Mouse (Mus musculus): ENCODE measurements around the gene Olfr711. TPM values are rescaled to one million over a fixed set of nuclear protein-coding genes. Genes with fewer than 3 reads are reported as not detected.
"Not testable (repeated sequence)": the region's sequence is repeated elsewhere in the genome, so short reads cannot be mapped to it uniquely, and the experiment has no call there.

Olfr711 gene
- not detected in 2 replicates for polyA plus RNA-seq (2015; fragmentation: Nextera tagmentation; extraction: Ambion mirVana)

- Histone ChIP-seq H3K9me3 (no peaks in the 10 kb centered on the region), H3K9ac (no peak within 1 kb of the TSS), H3K4me2 (no peak within 1 kb of the TSS), H3K36me3 (replicated peaks) (no peaks in the 10 kb centered on the region), H3K4me1 (no peaks in the 10 kb centered on the region), H3K4me3 (no peak within 1 kb of the TSS), H3K27me3 (replicated peaks) (no peaks in the 10 kb centered on the region), H3K27ac (no peak within 1 kb of the TSS)
- WGBS, result 47% methylated on average over 1 of the region's 1 CpGs
- ATAC-seq (replicated peaks), result no peak
Observed at GRCm38 (mm10) chr7:106975353-106975752, at the start of gene Olfr711. Gene Olfr711 (minus strand): TSS chr7:106975453.

- Histone ChIP-seq H3K27me3 (replicated peaks) (no peaks in the 10 kb centered on the region), H3K4me1 (no peaks in the 10 kb centered on the region), H3K36me3 (replicated peaks) (no peaks in the 10 kb centered on the region), H3K9me3 (no peaks in the 10 kb centered on the region), H3K4me2 (no peak within 1 kb of the TSS), H3K27ac (no peak within 1 kb of the TSS), H3K9ac (no peak within 1 kb of the TSS), H3K4me3 (no peak within 1 kb of the TSS)
- 50% methylated on average over 1 of the region's 1 CpGs for WGBS
- no peak for ATAC-seq (replicated peaks)
Observed at GRCm38 (mm10) chr7:107005972-107006371, 30.7 kb upstream of the Olfr711 start, which contains the start of gene Olfr2. Gene Olfr2 (minus strand): TSS chr7:107006072.

GRCm38 (mm10) chr7:107004169-107004568 is 28.9 kb upstream of the Olfr711 start:
- Histone ChIP-seq H3K27me3 (replicated peaks) (no peaks in the 10 kb centered on the region), H3K36me3 (replicated peaks) (no peaks in the 10 kb centered on the region), H3K4me3 (no peak overlapping the region), H3K4me1 (no peaks in the 10 kb centered on the region), H3K4me2 (no peak overlapping the region), H3K27ac (no peak overlapping the region), H3K9me3 (no peaks in the 10 kb centered on the region), H3K9ac (no peak overlapping the region)
- 65% methylated on average over 3 of the region's 3 CpGs for WGBS
- no peak for ATAC-seq (replicated peaks)

GRCm38 (mm10) chr7:107000798-107001197 is 25.5 kb upstream of the Olfr711 start:
- ATAC-seq (replicated peaks), result no peak
- Histone ChIP-seq H3K4me3 (no peak overlapping the region), H3K9ac (no peak overlapping the region), H3K9me3 (no peaks in the 10 kb centered on the region), H3K36me3 (replicated peaks) (no peaks in the 10 kb centered on the region), H3K27me3 (replicated peaks) (no peaks in the 10 kb centered on the region), H3K4me1 (no peaks in the 10 kb centered on the region), H3K27ac (no peak overlapping the region), H3K4me2 (no peak overlapping the region)
- WGBS, result 90% methylated on average over 7 of the region's 7 CpGs

DNA sequence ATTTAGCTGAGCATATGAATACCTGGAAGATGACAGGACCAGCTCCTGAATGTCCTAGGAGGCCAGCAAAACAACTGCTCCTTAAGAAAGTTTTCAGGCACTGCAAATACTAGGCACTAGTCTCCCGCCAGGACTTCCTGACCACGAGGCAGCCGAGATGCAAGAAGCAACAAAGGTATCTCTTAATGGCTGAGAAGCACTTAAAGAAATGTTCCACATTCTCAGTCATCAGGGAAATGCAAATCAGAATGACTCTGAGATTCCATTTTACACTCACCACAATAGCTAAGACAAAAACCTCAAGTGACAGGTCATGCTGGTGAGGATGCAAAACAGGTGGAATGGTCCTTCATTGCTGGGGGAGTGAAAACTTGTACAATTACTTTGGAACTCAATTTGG is 10.0 kb upstream of the Olfr711 start:
- Histone ChIP-seq H3K27me3 (replicated peaks) (no peaks in the 10 kb centered on the region), H3K27ac (no peak overlapping the region), H3K9ac (no peak overlapping the region), H3K36me3 (replicated peaks) (no peaks in the 10 kb centered on the region), H3K9me3 (no peaks in the 10 kb centered on the region), H3K4me2 (no peak overlapping the region), H3K4me3 (no peak overlapping the region), H3K4me1 (no peaks in the 10 kb centered on the region)
- no peak for ATAC-seq (replicated peaks)
- WGBS, result 93% methylated on average over 3 of the region's 3 CpGs

DNA sequence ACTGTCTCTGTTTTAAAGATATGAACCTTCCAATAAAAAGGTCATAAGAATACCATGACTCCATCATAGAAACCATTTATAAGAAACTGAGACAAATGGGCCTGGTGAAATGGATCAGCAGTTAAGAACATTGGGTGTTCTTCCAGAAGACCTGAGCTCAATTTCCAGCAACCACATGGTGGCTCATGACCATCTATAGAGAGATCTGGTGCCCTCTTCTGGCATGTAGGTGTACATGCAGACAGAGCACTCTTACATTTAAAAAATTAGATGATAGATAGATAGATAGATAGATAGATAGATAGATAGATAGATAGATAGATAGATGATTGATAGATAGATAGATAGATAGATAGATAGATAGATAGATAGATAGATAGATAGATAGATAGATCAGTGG is 7.8 kb downstream of the Olfr711 start:
- H3K4me3 ChIP-seq; H3K4me2 ChIP-seq; H3K4me1 ChIP-seq; H3K27ac ChIP-seq; ATAC-seq (replicated peaks); H3K27me3 ChIP-seq (replicated peaks); H3K36me3 ChIP-seq (replicated peaks); H3K9me3 ChIP-seq; H3K9ac ChIP-seq: not testable (repeated sequence)

GRCm38 (mm10) chr7:106963837-106964236 is 11.4 kb downstream of the Olfr711 start, which contains the start of gene Olfr6:
Gene Olfr6 (minus strand): TSS chr7:106963937.
- Histone ChIP-seq H3K9me3 (peaks cover 4% of the 10 kb centered on the region; the same call in 1 of the 2 replicates), H3K4me2 (no peak within 1 kb of the TSS), H3K27me3 (replicated peaks) (no peaks in the 10 kb centered on the region), H3K9ac (no peak within 1 kb of the TSS), H3K4me1 (no peaks in the 10 kb centered on the region), H3K36me3 (replicated peaks) (no peaks in the 10 kb centered on the region), H3K4me3 (no peak within 1 kb of the TSS), H3K27ac (no peak within 1 kb of the TSS)
- ATAC-seq (replicated peaks), result no peak
- whole genome bisulfite sequencing, result 85% methylated on average over 1 of the region's 1 CpGs

GRCm38 (mm10) chr7:106948212-106948611 is 27.0 kb downstream of the Olfr711 start, which contains the start of gene Olfr710:
Gene Olfr710 (minus strand): TSS chr7:106948312.
- Histone ChIP-seq H3K9me3 (no peaks in the 10 kb centered on the region), H3K27ac (no peak within 1 kb of the TSS), H3K4me3 (no peak within 1 kb of the TSS), H3K4me1 (no peaks in the 10 kb centered on the region), H3K27me3 (replicated peaks) (no peaks in the 10 kb centered on the region), H3K9ac (no peak within 1 kb of the TSS), H3K36me3 (replicated peaks) (no peaks in the 10 kb centered on the region), H3K4me2 (no peak within 1 kb of the TSS)
- 78% methylated on average over 3 of the region's 3 CpGs for WGBS
- ATAC-seq (replicated peaks), result no peak

GRCm38 (mm10) chr7:106932119-106932518 is 43.1 kb downstream of the Olfr711 start, which contains the start of gene Olfr709-ps1:
Gene Olfr709-ps1 (minus strand): TSS chr7:106932219.
- no peak within 1 kb of the TSS for H3K9ac ChIP-seq
- no peak within 1 kb of the TSS for H3K27ac ChIP-seq
- no peak for ATAC-seq (replicated peaks)
- H3K36me3 ChIP-seq (replicated peaks), result no peaks in the 10 kb centered on the region
- H3K4me2 ChIP-seq, result no peak within 1 kb of the TSS
- H3K27me3 ChIP-seq (replicated peaks), result no peaks in the 10 kb centered on the region
- no peaks in the 10 kb centered on the region for H3K9me3 ChIP-seq
- no peak within 1 kb of the TSS for H3K4me3 ChIP-seq
- no peaks in the 10 kb centered on the region for H3K4me1 ChIP-seq

DNA sequence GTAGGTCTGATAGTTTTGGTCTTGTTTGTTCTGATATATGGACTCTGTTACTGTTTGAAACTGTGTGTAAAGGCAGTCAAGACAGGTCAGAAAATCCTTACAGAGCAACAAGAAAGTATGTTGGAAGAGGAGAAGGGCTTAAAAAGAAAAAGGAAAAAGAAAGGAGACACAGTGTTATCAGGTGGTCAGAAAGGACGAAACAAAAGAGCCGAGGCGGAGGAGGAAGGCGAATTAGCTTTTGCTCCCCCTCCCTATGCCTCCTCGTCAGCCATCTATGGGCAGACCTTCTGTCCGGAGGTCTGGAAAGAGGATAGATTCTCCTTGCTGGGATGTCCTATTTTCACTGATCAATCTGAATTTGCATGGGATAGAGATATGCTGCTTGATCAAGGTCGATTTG is 54.3 kb downstream of the Olfr711 start:
- not testable (repeated sequence) for H3K4me3 ChIP-seq; ATAC-seq (replicated peaks)
- 92% methylated on average over 7 of the region's 7 CpGs for WGBS

More for the DNA sequence above, 54.3 kb downstream of the Olfr711 start:
- not testable (repeated sequence) for H3K27me3 ChIP-seq (replicated peaks); H3K27ac ChIP-seq; H3K9me3 ChIP-seq; H3K36me3 ChIP-seq (replicated peaks); H3K4me2 ChIP-seq; H3K4me1 ChIP-seq; H3K9ac ChIP-seq

Other genes starting within 250 kb of the Olfr711 start
- gene Olfr697, start 233.0 kb downstream of the Olfr711 start, polyA plus RNA-seq (2015; fragmentation: Nextera tagmentation; extraction: Ambion mirVana), result not detected in 2 replicates
- gene Olfr698, start 220.1 kb downstream of the Olfr711 start, polyA plus RNA-seq (2015; fragmentation: Nextera tagmentation; extraction: Ambion mirVana), result not detected in 2 replicates
- not detected in 2 replicates for gene Olfr699, start 182.3 kb downstream of the Olfr711 start, polyA plus RNA-seq (2015; fragmentation: Nextera tagmentation; extraction: Ambion mirVana)
- not detected in 2 replicates for gene Olfr700, start 166.6 kb downstream of the Olfr711 start, polyA plus RNA-seq (2015; fragmentation: Nextera tagmentation; extraction: Ambion mirVana)
- not detected in 2 replicates for gene Olfr701, start 161.3 kb downstream of the Olfr711 start, polyA plus RNA-seq (2015; fragmentation: Nextera tagmentation; extraction: Ambion mirVana)
- not detected in 2 replicates for gene Olfr702, start 141.6 kb downstream of the Olfr711 start, polyA plus RNA-seq (2015; fragmentation: Nextera tagmentation; extraction: Ambion mirVana)
- gene Olfr703, start 132.1 kb downstream of the Olfr711 start, polyA plus RNA-seq (2015; fragmentation: Nextera tagmentation; extraction: Ambion mirVana), result not detected in 2 replicates
- gene Olfr704, start 112.3 kb downstream of the Olfr711 start, polyA plus RNA-seq (2015; fragmentation: Nextera tagmentation; extraction: Ambion mirVana), result not detected in 2 replicates
- not detected in 2 replicates for gene Olfr705, start 98.6 kb downstream of the Olfr711 start, polyA plus RNA-seq (2015; fragmentation: Nextera tagmentation; extraction: Ambion mirVana)
- gene Olfr706, start 87.3 kb downstream of the Olfr711 start, polyA plus RNA-seq (2015; fragmentation: Nextera tagmentation; extraction: Ambion mirVana), result not detected in 2 replicates
- gene Olfr707, start 74.2 kb downstream of the Olfr711 start, polyA plus RNA-seq (2015; fragmentation: Nextera tagmentation; extraction: Ambion mirVana), result not detected in 2 replicates
- not detected in 2 replicates for gene Olfr1532-ps1, start 67.5 kb downstream of the Olfr711 start, polyA plus RNA-seq (2015; fragmentation: Nextera tagmentation; extraction: Ambion mirVana)
- not detected in 2 replicates for gene Olfr709-ps1, start 43.2 kb downstream of the Olfr711 start, polyA plus RNA-seq (2015; fragmentation: Nextera tagmentation; extraction: Ambion mirVana)
- gene Olfr710, start 27.1 kb downstream of the Olfr711 start, polyA plus RNA-seq (2015; fragmentation: Nextera tagmentation; extraction: Ambion mirVana), result not detected in 2 replicates
- not detected in 2 replicates for gene Olfr6, start 11.5 kb downstream of the Olfr711 start, polyA plus RNA-seq (2015; fragmentation: Nextera tagmentation; extraction: Ambion mirVana)
- not detected in 2 replicates for gene Olfr2, start 30.6 kb upstream of the Olfr711 start, polyA plus RNA-seq (2015; fragmentation: Nextera tagmentation; extraction: Ambion mirVana)
- not detected in 2 replicates for gene Olfr713, start 55.7 kb upstream of the Olfr711 start, polyA plus RNA-seq (2015; fragmentation: Nextera tagmentation; extraction: Ambion mirVana)
- not detected in 2 replicates for gene Olfr714, start 95.5 kb upstream of the Olfr711 start, polyA plus RNA-seq (2015; fragmentation: Nextera tagmentation; extraction: Ambion mirVana)
- gene Olfr17, start 117.8 kb upstream of the Olfr711 start, polyA plus RNA-seq (2015; fragmentation: Nextera tagmentation; extraction: Ambion mirVana), result not detected in 2 replicates
- not detected in 2 replicates for gene Olfr715b, start 134.9 kb upstream of the Olfr711 start, polyA plus RNA-seq (2015; fragmentation: Nextera tagmentation; extraction: Ambion mirVana)
- gene Olfr715, start 155.6 kb upstream of the Olfr711 start, polyA plus RNA-seq (2015; fragmentation: Nextera tagmentation; extraction: Ambion mirVana), result not detected in 2 replicates
- not detected in 2 replicates for gene Olfr716, start 162.9 kb upstream of the Olfr711 start, polyA plus RNA-seq (2015; fragmentation: Nextera tagmentation; extraction: Ambion mirVana)
- not detected in 2 replicates for gene Nlrp14, start 191.5 kb upstream of the Olfr711 start, polyA plus RNA-seq (2015; fragmentation: Nextera tagmentation; extraction: Ambion mirVana)
- gene Rbmxl2, start 234.0 kb upstream of the Olfr711 start, polyA plus RNA-seq (2015; fragmentation: Nextera tagmentation; extraction: Ambion mirVana), result not detected in 2 replicates

Data from midbrain, embryonic 15.5 days (tissue).